Mouse (Mus musculus): ENCODE data around the gene Zbtb48. TPM values are rescaled to one million over a fixed set of nuclear protein-coding genes. Genes with fewer than 3 reads are reported as not detected.

Zbtb48 gene
- polyA plus RNA-seq, 1 experiment from 2014 or later: 14.4 TPM

DNA sequence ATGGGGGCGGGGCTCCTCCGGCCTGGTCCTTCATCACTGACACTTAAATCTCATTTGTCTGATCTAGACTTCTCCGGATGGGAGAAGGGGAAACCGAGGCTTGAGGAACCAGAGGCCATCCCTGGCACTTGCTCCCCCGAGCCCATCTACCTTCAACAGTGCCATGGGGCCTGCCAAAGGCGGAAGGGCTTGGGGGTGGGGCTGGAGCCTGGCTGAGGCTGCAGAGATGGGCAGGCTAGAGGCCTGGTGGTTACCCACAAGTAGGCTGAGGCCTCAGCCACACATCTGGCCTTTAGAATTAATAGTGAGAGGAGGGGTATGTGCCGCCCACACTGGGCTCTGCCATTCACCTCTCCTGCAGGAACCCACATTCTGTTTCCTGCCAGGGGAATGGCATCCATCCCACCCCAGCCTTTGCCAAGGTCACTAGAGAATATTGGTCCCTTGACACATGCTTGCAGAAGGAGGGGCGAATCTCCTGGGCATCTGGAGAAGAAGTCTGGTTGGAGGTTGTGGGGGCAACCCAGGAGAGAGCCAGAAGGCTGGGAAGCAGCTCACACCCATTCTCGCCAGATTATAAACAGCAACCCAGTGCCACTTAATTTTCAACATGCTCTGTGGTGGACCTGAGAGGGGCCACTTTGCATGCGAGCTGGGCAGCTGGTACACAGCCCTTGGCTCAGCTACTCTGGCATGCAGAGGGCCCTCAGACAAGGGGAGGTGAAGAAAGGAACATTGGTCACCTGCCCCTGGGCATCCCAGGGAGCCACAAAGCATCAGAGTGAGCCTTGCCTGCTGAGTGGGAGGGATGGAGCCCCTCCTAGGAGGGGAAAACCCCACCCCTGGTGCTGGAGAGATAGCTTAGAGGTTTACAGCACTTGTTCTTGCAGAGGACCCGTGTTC lies 43.3 kb upstream of the Zbtb48 start:
- no peaks in the 10 kb centered on the region for H3K36me3 ChIP-seq (ENCODE audit: insufficient read depth, low read length)
- H3K9me3 ChIP-seq (replicated peaks; ENCODE audit: low read length): no peaks in the 10 kb centered on the region
- DNase-seq (ENCODE audit: low spot score) (no peak), ATAC-seq (replicated peaks; ENCODE audit: low FRiP score, low read depth) (no peak)
- H3K9ac ChIP-seq (ENCODE audit: low read depth, low read length): no peak overlapping the region
- no peak for TF ChIP-seq CTCF (IDR thresholded peaks at IDR 0.05; ENCODE audit: low read depth)
- no peaks in the 10 kb centered on the region for H3K4me1 ChIP-seq (replicated peaks; ENCODE audit: insufficient read depth, low read length)
- no peak overlapping the region for H3K4me2 ChIP-seq (ENCODE audit: low read length)
- H3K4me3 ChIP-seq (replicated peaks; ENCODE audit: low read depth, low read length): no peak overlapping the region
- no peaks in the 10 kb centered on the region for H3K27me3 ChIP-seq (ENCODE audit: insufficient read depth, low read length)
- H3K27ac ChIP-seq: no peak overlapping the region
- 74% methylated on average over 11 of the region's 11 CpGs for WGBS

DNA sequence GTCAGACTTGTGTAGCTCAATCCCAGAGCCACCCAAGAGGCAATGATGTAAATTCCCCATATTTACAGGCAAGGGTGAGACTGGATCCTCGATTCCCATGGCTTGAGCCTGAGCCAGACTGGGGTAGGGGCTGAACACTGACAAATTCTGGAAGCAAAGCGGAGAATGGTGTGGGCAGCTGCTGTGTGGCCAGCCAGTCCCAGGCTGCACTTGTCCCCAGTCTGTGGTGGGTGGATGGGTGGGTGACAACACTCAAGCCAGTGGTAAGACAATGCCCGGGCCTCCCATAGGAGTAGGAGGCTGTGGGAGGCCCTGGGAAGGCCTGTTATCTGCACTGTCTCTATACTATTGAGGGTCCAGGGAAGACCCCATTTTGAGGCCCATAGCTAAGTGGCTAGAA lies 41.8 kb upstream of the Zbtb48 start:
- Histone ChIP-seq H3K36me3 (ENCODE audit: insufficient read depth, low read length) (no peaks in the 10 kb centered on the region), H3K27me3 (ENCODE audit: insufficient read depth, low read length) (no peaks in the 10 kb centered on the region), H3K9me3 (replicated peaks; ENCODE audit: low read length) (no peaks in the 10 kb centered on the region), H3K9ac (ENCODE audit: low read depth, low read length) (no peak overlapping the region), H3K4me3 (replicated peaks; ENCODE audit: low read depth, low read length) (no peak overlapping the region), H3K4me2 (ENCODE audit: low read length) (no peak overlapping the region), H3K4me1 (replicated peaks; ENCODE audit: insufficient read depth, low read length) (no peaks in the 10 kb centered on the region), H3K27ac (no peak overlapping the region)
- DNase-seq (ENCODE audit: low spot score) (no peak), ATAC-seq (replicated peaks; ENCODE audit: low FRiP score, low read depth) (no peak)
- WGBS: 87% methylated on average over 3 of the region's 3 CpGs
- TF ChIP-seq CTCF (IDR thresholded peaks at IDR 0.05; ENCODE audit: low read depth): no peak

DNA sequence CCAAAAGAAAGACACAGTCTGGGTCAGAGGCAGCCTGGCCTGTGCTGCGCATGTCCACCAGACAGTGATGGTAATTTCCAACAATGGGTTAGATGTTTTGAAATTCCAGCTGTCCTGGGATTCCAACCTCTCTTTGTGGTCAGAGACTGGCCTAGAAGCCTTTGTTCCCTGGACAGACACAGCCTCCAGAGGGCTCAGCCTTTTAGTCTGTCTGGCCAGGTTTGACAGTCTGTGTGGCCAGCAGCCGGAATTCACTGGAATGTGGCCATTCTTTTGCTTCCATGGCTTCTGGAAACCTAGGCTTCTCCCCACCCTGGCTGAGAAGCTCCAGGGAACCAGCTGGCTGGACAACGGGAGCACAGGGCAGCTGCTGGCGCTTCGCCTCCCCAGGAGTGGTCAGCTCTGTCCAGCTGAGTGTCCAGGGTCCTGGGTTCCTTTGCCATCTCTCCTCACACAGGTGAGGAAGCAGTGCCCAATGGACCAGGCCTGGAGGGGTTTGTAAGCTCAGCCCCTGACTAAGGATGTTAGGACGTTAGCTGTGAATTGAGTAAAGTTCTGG lies 40.8 kb upstream of the Zbtb48 start:
- Histone ChIP-seq H3K4me1 (replicated peaks; ENCODE audit: insufficient read depth, low read length) (no peaks in the 10 kb centered on the region), H3K4me2 (ENCODE audit: low read length) (no peak overlapping the region), H3K4me3 (replicated peaks; ENCODE audit: low read depth, low read length) (no peak overlapping the region), H3K9me3 (replicated peaks; ENCODE audit: low read length) (no peaks in the 10 kb centered on the region), H3K27ac (no peak overlapping the region), H3K36me3 (ENCODE audit: insufficient read depth, low read length) (no peaks in the 10 kb centered on the region), H3K9ac (ENCODE audit: low read depth, low read length) (no peak overlapping the region), H3K27me3 (ENCODE audit: insufficient read depth, low read length) (no peaks in the 10 kb centered on the region)
- ATAC-seq (replicated peaks; ENCODE audit: low FRiP score, low read depth) (no peak), DNase-seq (ENCODE audit: low spot score) (no peak)
- WGBS: 81% methylated on average over 6 of the region's 6 CpGs
- no peak for TF ChIP-seq CTCF (IDR thresholded peaks at IDR 0.05; ENCODE audit: low read depth)

DNA sequence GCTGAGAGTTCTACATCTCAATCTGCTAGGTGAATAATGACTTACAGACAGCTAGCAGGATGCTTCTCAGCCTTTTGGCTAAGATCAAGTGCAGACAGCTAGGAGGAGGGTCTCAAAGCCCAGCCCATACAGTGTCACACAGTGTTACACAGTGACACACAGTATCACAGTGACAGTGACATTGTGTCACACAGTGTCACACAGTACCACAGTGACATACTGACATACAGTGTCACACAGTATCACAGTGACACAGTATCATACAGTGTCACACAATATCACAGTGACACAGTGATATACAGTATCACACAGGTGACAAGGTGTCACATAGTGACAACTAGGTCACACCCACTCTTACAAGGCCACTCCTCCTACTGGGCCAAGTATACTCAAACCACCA lies 39.8 kb upstream of the Zbtb48 start:
- Histone ChIP-seq H3K27me3 (ENCODE audit: insufficient read depth, low read length) (no peaks in the 10 kb centered on the region), H3K4me3 (replicated peaks; ENCODE audit: low read depth, low read length) (no peak overlapping the region), H3K9ac (ENCODE audit: low read depth, low read length) (no peak overlapping the region), H3K9me3 (replicated peaks; ENCODE audit: low read length) (no peaks in the 10 kb centered on the region), H3K4me1 (replicated peaks; ENCODE audit: insufficient read depth, low read length) (0 out of 2 replicates have a peak, but pooled peaks cover 6% of the 10 kb centered on the region), H3K4me2 (ENCODE audit: low read length) (no peak overlapping the region), H3K27ac (no peak overlapping the region), H3K36me3 (ENCODE audit: insufficient read depth, low read length) (no peaks in the 10 kb centered on the region)
- DNase-seq (ENCODE audit: low spot score) (no peak), ATAC-seq (replicated peaks; ENCODE audit: low FRiP score, low read depth) (no peak)
- no peak for TF ChIP-seq CTCF (IDR thresholded peaks at IDR 0.05; ENCODE audit: low read depth)

DNA sequence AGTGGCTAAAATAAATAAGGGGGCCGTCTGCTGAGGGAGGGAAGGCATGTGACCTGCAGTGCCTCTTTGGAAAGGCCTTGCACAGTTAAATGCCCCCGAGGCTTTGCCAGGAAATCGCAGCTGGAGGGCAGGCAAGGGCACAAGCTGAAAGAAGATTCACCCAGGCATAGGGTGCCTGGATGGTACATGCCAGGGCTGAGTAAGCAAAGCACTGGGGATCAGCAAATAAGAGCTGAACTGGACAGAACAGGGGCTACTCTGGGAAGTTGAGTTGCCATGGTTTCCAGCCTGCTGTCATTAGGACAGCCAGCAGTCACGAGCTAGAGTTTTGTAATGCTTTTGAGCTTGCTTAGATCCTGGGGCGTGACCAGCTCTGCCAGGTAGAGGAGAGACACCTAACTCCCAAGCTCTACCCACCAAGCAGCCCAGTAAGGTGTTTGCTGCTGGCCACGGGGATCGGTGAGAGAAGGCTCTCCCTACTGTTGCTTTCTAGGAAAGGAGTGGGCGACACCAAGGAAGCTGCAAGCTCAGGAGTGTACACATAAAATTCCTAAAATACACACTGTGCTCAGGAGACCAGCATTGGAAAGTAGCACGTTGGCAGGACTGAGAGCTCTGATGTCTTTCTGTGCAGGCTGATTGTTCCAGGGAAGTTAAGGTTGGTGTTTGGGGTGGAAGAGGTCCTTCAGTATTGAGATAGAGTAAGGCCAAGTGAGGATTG lies 35.1 kb upstream of the Zbtb48 start:
- H3K9ac ChIP-seq (ENCODE audit: low read depth, low read length): no peak overlapping the region
- H3K4me1 ChIP-seq (replicated peaks; ENCODE audit: insufficient read depth, low read length): 0 out of 2 replicates have a peak, but pooled peaks cover 6% of the 10 kb centered on the region
- peak; percentile 87 for ATAC-seq (replicated peaks; ENCODE audit: low FRiP score, low read depth)
- WGBS: 57% methylated on average over 9 of the region's 9 CpGs
- H3K4me2 ChIP-seq (ENCODE audit: low read length): no peak overlapping the region
- H3K9me3 ChIP-seq (replicated peaks; ENCODE audit: low read length): no peaks in the 10 kb centered on the region
- peaks cover 27% of the 10 kb centered on the region; the same call in 1 of the 2 replicates for H3K36me3 ChIP-seq (ENCODE audit: insufficient read depth, low read length)
- 0 out of 2 replicates have a peak overlapping the region, but pooled peaks have one; percentile 2 for H3K27ac ChIP-seq
- no peak overlapping the region for H3K4me3 ChIP-seq (replicated peaks; ENCODE audit: low read depth, low read length)
- DNase-seq (ENCODE audit: low spot score): no peak
- no peaks in the 10 kb centered on the region for H3K27me3 ChIP-seq (ENCODE audit: insufficient read depth, low read length)
- TF ChIP-seq CTCF (IDR thresholded peaks at IDR 0.05; ENCODE audit: low read depth): peak; percentile 11; the same call in 1 of the 2 replicates

DNA sequence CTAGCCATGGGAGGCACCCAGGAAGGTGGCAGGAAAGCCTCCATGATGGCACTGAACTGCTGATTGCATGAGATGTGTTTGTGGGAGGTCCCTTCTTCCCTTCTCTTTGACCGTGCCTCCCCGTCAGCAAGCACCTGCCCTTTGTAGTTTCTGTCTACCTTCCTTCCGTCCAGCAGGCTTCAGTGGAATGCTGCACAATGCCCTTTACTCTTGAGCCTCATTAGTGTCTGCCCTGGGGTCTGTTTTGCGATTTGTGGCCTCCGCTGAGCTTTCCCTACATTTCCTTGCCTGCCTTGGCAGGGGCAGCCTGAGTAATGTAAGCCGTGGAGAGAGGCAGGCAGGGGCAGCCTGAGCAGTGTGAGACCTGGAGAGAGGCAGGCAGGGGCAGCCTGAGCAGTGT lies 17.1 kb upstream of the Zbtb48 start:
- Histone ChIP-seq H3K9ac (ENCODE audit: low read depth, low read length) (no peak overlapping the region), H3K9me3 (replicated peaks; ENCODE audit: low read length) (no peaks in the 10 kb centered on the region), H3K27me3 (ENCODE audit: insufficient read depth, low read length) (no peaks in the 10 kb centered on the region), H3K27ac (peak overlapping the region; percentile 15; the same call in 1 of the 2 replicates), H3K36me3 (ENCODE audit: insufficient read depth, low read length) (peaks cover 47% of the 10 kb centered on the region), H3K4me2 (ENCODE audit: low read length) (no peak overlapping the region), H3K4me1 (replicated peaks; ENCODE audit: insufficient read depth, low read length) (peaks cover 8% of the 10 kb centered on the region; the same call in 1 of the 2 replicates), H3K4me3 (replicated peaks; ENCODE audit: low read depth, low read length) (no peak overlapping the region)
- TF ChIP-seq CTCF (IDR thresholded peaks at IDR 0.05; ENCODE audit: low read depth): no peak
- DNase-seq (ENCODE audit: low spot score) (no peak), ATAC-seq (replicated peaks; ENCODE audit: low FRiP score, low read depth) (0 out of 2 replicates have a peak, but pooled peaks have one; percentile 19)
- 63% methylated on average over 6 of the region's 6 CpGs for WGBS

All from kidney, postnatal 0 days (tissue).